Mouse (Mus musculus) kidney, adult 2 months (tissue): ENCODE measurements at regions not wholly inside any gene's neighbourhood (a gene's known extent, or its start where the extent isn't known, plus 50 kb on each side); places are given as distances from the start of the nearest gene placed in this dataset.

Experiments used
- CTCF ChIP-seq: fragments of 200-500 bp; conservative IDR thresholded peaks from 2 replicates; pipeline ENCODE4 v1.5.1; 2011; ENCODE audit warnings: low read depth, mild to moderate bottlenecking, control low read depth, low read length, moderate library complexity, mixed read lengths; ENCODE audit not compliant: insufficient read depth, insufficient read length
- POLR2A ChIP-seq: fragments of 200-500 bp; IDR thresholded peaks from one replicate; pipeline ENCODE4 v1.6.1; 2011; ENCODE audit warnings: low read depth, low read length, control low read depth

DNA sequence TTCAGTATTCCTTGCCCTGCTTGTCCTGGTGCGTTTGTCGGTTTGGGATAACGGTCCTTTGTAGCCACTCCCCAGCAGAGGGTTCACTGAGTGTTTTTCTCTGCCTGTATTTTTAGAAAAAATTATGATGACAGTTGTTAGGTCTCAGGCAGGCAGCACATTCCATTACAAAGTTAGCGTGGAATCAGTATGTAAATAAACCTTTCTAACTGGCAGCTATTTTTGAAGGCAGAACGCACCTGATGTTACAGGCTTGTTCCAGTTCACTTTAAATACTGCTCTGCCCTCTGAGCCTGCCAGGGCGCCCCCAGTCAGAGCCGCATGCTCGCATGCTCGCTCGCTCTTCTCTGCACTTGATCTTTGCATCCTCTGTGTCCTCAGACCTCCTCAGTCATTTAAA, 331.9 kb downstream of the 3100002H09Rik start:
- TF ChIP-seq POLR2A (no peak), CTCF (no peak)
